Mouse (Mus musculus) ES-Bruce4 (cell line): ENCODE measurements at regions not wholly inside any gene's neighbourhood (a gene's known extent, or its start where the extent isn't known, plus 50 kb on each side); places are given as distances from the start of the nearest gene placed in this dataset.

Experiments used
- CTCF ChIP-seq: IDR thresholded peaks from one replicate; pipeline ENCODE4 v1.8.1; 2011; ENCODE audit warnings: low read depth, low read length
- EP300 ChIP-seq: IDR thresholded peaks from 2 replicates; pipeline ENCODE4 v1.6.1; 2011; ENCODE audit warnings: low read depth, low read length; ENCODE audit not compliant: insufficient read depth
- POLR2A ChIP-seq: IDR thresholded peaks from one replicate; pipeline ENCODE4 v1.8.1; 2011; ENCODE audit warnings: low read length; ENCODE audit not compliant: insufficient read depth

GRCm38 (mm10) chr13:97394071-97394470 lies 153.2 kb downstream of the Enc1 start:
- TF ChIP-seq EP300 (no peak), POLR2A (no peak), CTCF (no peak)
